Comparison of ENCODE assay signal across 8 mouse cellular contexts in genomic region chr10:81596611-81597010, GRCm38 (mm10). TPM values are rescaled to one million over a fixed set of nuclear protein-coding genes. Genes with fewer than 3 reads are reported as not detected.
DNase-seq lines count a peak whose midpoint lies in the region; ATAC-seq lines count a peak whose summit lies in the region.

No protein-coding gene starts in this region.

- H3K4me1 ChIP-seq in heart, embryonic 12.5 days (replicated peaks), result peaks cover 51% of the 10 kb centered on the region
- H3K4me1 ChIP-seq in limb, embryonic 15.5 days, result peaks cover 52% of the 10 kb centered on the region
- peaks cover 43% of the 10 kb centered on the region for H3K4me1 ChIP-seq in neural tube, embryonic 15.5 days

- H3K9ac ChIP-seq in heart, embryonic 12.5 days, result peak overlapping the region; percentile 69
- peak overlapping the region; percentile 26; the same call in 1 of the 2 replicates for H3K9ac ChIP-seq in limb, embryonic 15.5 days
- H3K9ac ChIP-seq in neural tube, embryonic 15.5 days (replicated peaks), result no peak overlapping the region

- H3K36me3 ChIP-seq in heart, embryonic 12.5 days, result no peaks in the 10 kb centered on the region
- H3K36me3 ChIP-seq in limb, embryonic 15.5 days, result no peaks in the 10 kb centered on the region
- H3K36me3 ChIP-seq in neural tube, embryonic 15.5 days, result no peaks in the 10 kb centered on the region

- no peak for ATAC-seq in heart, embryonic 12.5 days (ENCODE audit: insufficient number of reproducible peaks, low FRiP score)
- ATAC-seq in limb, embryonic 15.5 days (ENCODE audit: insufficient number of reproducible peaks, low FRiP score, low TSS enrichment, low read depth), result no peak
- no peak for ATAC-seq in neural tube, embryonic 15.5 days (ENCODE audit: low FRiP score)
- ATAC-seq in erythroid progenitor cell, adult 5-6 weeks (replicated peaks; ENCODE audit: low FRiP score, poor library complexity, severe bottlenecking), result no peak

- H3K9me3 ChIP-seq in heart, embryonic 12.5 days (replicated peaks), result no peaks in the 10 kb centered on the region
- H3K9me3 ChIP-seq in limb, embryonic 15.5 days, result no peaks in the 10 kb centered on the region
- H3K9me3 ChIP-seq in neural tube, embryonic 15.5 days (replicated peaks), result no peaks in the 10 kb centered on the region

- peak; percentile 97 for DNase-seq in heart, adult 11 months
- DNase-seq in heart, adult 8-10 months (ENCODE audit: low spot score), result no peak
- DNase-seq in brain, adult 2 months (ENCODE audit: low read depth, low spot score), result peak; percentile 65
- DNase-seq in spleen, postnatal 10 days (ENCODE audit: low spot score in 2 of 2), result no peak

- peak overlapping the region; percentile 71 for H3K4me2 ChIP-seq in heart, embryonic 12.5 days
- H3K4me2 ChIP-seq in limb, embryonic 15.5 days, result peak overlapping the region; percentile 44
- H3K4me2 ChIP-seq in neural tube, embryonic 15.5 days, result peak overlapping the region; percentile 49

- peak overlapping the region; percentile 83 for H3K27ac ChIP-seq in heart, embryonic 12.5 days (ENCODE audit: poor library complexity, severe bottlenecking)
- peak overlapping the region; percentile 79 for H3K27ac ChIP-seq in limb, embryonic 15.5 days
- H3K27ac ChIP-seq in neural tube, embryonic 15.5 days (replicated peaks), result 0 out of 2 replicates have a peak overlapping the region, but pooled peaks have one; percentile 35

- WGBS in heart, embryonic 12.5 days, result 2% methylated on average over 10 of the region's 10 CpGs
- 5% methylated on average over 10 of the region's 10 CpGs for WGBS in limb, embryonic 15.5 days
- 6% methylated on average over 10 of the region's 10 CpGs for WGBS in neural tube, embryonic 15.5 days

- H3K27me3 ChIP-seq in heart, embryonic 12.5 days (replicated peaks), result peaks cover 33% of the 10 kb centered on the region
- H3K27me3 ChIP-seq in limb, embryonic 15.5 days, result peaks cover 7% of the 10 kb centered on the region; the same call in 1 of the 2 replicates
- peaks cover 41% of the 10 kb centered on the region for H3K27me3 ChIP-seq in neural tube, embryonic 15.5 days (replicated peaks)

- peak overlapping the region; percentile 43 for H3K4me3 ChIP-seq in heart, embryonic 12.5 days
- H3K4me3 ChIP-seq in limb, embryonic 15.5 days, result peak overlapping the region; percentile 25
- no peak overlapping the region for H3K4me3 ChIP-seq in neural tube, embryonic 15.5 days (replicated peaks)

RNA-seq across cellular contexts. Expression of gene Tle6, which starts 4.3 kb away (rescaled TPM):
- 10 to 100 TPM in 1 of 4 experiments, 1 to 10 TPM in 3; 6.8 to 12.7 (median 9.3) TPM for total RNA-seq in heart, adult 8-10 months (2022)
- 27.2 and 27.4 TPM in 2 replicates for polyA plus RNA-seq in heart, embryonic 12.5 days (2016; fragmentation: Nextera tagmentation; extraction: Ambion mirVana)
- 9.9 and 11.7 TPM in 2 replicates for polyA plus RNA-seq in limb, embryonic 15.5 days (2015; fragmentation: Nextera tagmentation; extraction: Ambion mirVana)
- 5.7 and 7.3 TPM in 2 replicates for polyA plus RNA-seq in neural tube, embryonic 15.5 days (2015; fragmentation: Nextera tagmentation; extraction: Ambion mirVana)
- not detected in 2 replicates for total RNA-seq in erythroid progenitor cell, adult 5-6 weeks (2015; ENCODE audit: low replicate concordance)
- 4.1 TPM in 1 of 2 replicates, not detected in the other for total RNA-seq in erythroid progenitor cell, adult 5-6 weeks (2017; ENCODE audit: low replicate concordance)

RNA-seq across cellular contexts. Expression of gene BC025920, which starts 9.5 kb away (rescaled TPM):
- total RNA-seq in heart, adult 8-10 months (2022), result 1 to 10 TPM; 2.3 to 4.4 (median 3.0) TPM
- 0.50 and 0.72 TPM in 2 replicates for polyA plus RNA-seq in heart, embryonic 12.5 days (2016; fragmentation: Nextera tagmentation; extraction: Ambion mirVana)
- 0.81 and 1.0 TPM in 2 replicates for polyA plus RNA-seq in limb, embryonic 15.5 days (2015; fragmentation: Nextera tagmentation; extraction: Ambion mirVana)
- 1.3 and 2.3 TPM in 2 replicates for polyA plus RNA-seq in neural tube, embryonic 15.5 days (2015; fragmentation: Nextera tagmentation; extraction: Ambion mirVana)
- total RNA-seq in erythroid progenitor cell, adult 5-6 weeks (2015; ENCODE audit: low replicate concordance), result 2.2 TPM in 1 of 2 replicates, not detected in the other
- 1.7 and 2.4 TPM in 2 replicates for total RNA-seq in erythroid progenitor cell, adult 5-6 weeks (2017; ENCODE audit: low replicate concordance)

RNA-seq across cellular contexts. Expression of gene Tle2, which starts 22.2 kb away (rescaled TPM):
- total RNA-seq in heart, adult 8-10 months (2022), result 10 to 100 TPM in 2 of 4 experiments, 1 to 10 TPM in 2; 5.4 to 12.1 (median 9.1) TPM
- 25.8 and 30.8 TPM in 2 replicates for polyA plus RNA-seq in heart, embryonic 12.5 days (2016; fragmentation: Nextera tagmentation; extraction: Ambion mirVana)
- polyA plus RNA-seq in limb, embryonic 15.5 days (2015; fragmentation: Nextera tagmentation; extraction: Ambion mirVana), result 39.7 and 41.7 TPM in 2 replicates
- polyA plus RNA-seq in neural tube, embryonic 15.5 days (2015; fragmentation: Nextera tagmentation; extraction: Ambion mirVana), result 41.8 and 49.9 TPM in 2 replicates
- total RNA-seq in erythroid progenitor cell, adult 5-6 weeks (2015; ENCODE audit: low replicate concordance), result not detected in 2 replicates
- not detected in 2 replicates for total RNA-seq in erythroid progenitor cell, adult 5-6 weeks (2017; ENCODE audit: low replicate concordance)

RNA-seq across cellular contexts. Expression of gene Sirt6, which starts 31.0 kb away (rescaled TPM):
- total RNA-seq in heart, adult 8-10 months (2022), result 1 to 10 TPM; 6.8 to 8.4 (median 7.3) TPM
- polyA plus RNA-seq in heart, embryonic 12.5 days (2016; fragmentation: Nextera tagmentation; extraction: Ambion mirVana), result 25.4 and 25.6 TPM in 2 replicates
- polyA plus RNA-seq in limb, embryonic 15.5 days (2015; fragmentation: Nextera tagmentation; extraction: Ambion mirVana), result 41.7 and 42.3 TPM in 2 replicates
- polyA plus RNA-seq in neural tube, embryonic 15.5 days (2015; fragmentation: Nextera tagmentation; extraction: Ambion mirVana), result 45.6 and 51.8 TPM in 2 replicates
- total RNA-seq in erythroid progenitor cell, adult 5-6 weeks (2015; ENCODE audit: low replicate concordance), result 5.4 and 7.2 TPM in 2 replicates
- total RNA-seq in erythroid progenitor cell, adult 5-6 weeks (2017; ENCODE audit: low replicate concordance), result 0.23 and 1.3 TPM in 2 replicates

RNA-seq across cellular contexts. Expression of gene Ankrd24, which starts 31.7 kb away (rescaled TPM):
- total RNA-seq in heart, adult 8-10 months (2022), result 10 to 100 TPM in 1 of 4 experiments, 1 to 10 TPM in 3; 7.3 to 12.4 (median 8.5) TPM
- polyA plus RNA-seq in heart, embryonic 12.5 days (2016; fragmentation: Nextera tagmentation; extraction: Ambion mirVana), result 9.6 and 12.1 TPM in 2 replicates
- polyA plus RNA-seq in limb, embryonic 15.5 days (2015; fragmentation: Nextera tagmentation; extraction: Ambion mirVana), result 8.8 and 11.9 TPM in 2 replicates
- polyA plus RNA-seq in neural tube, embryonic 15.5 days (2015; fragmentation: Nextera tagmentation; extraction: Ambion mirVana), result 19.0 and 24.2 TPM in 2 replicates
- not detected in 2 replicates for total RNA-seq in erythroid progenitor cell, adult 5-6 weeks (2015; ENCODE audit: low replicate concordance)
- not detected in 2 replicates for total RNA-seq in erythroid progenitor cell, adult 5-6 weeks (2017; ENCODE audit: low replicate concordance)

Comparison
In these comparisons a context has a peak if more than half of its experiments do, and no peak if none do; other contexts are left out.
1. DNase-seq: peak in heart, adult 11 months (single experiment) and brain, adult 2 months (single experiment); none in heart, adult 8-10 months (single experiment) and spleen, postnatal 10 days (0 of 2).
2. Peak in every context shown above with its lines, with median percentiles within 50 percentile points of each other: H3K27ac ChIP-seq and H3K4me2 ChIP-seq.